Mouse (Mus musculus) heart, embryonic 13.5 days (tissue): ENCODE data around the gene Vapb. TPM values are rescaled to one million over a fixed set of nuclear protein-coding genes. Genes with fewer than 3 reads are reported as not detected.

ENCODE experiments used
- ATAC-seq: fragments of 200-750 bp; cut with Nextera tagmentation; 2 replicates; pipeline ENCODE4 v1.8.0; 2017; ENCODE audit warnings: moderate TSS enrichment; ENCODE audit not compliant: insufficient number of reproducible peaks, low FRiP score, low TSS enrichment; ENCODE audit errors: extremely low read depth
- H3K27ac ChIP-seq: fragments of 300-500 bp; sonication (generic); replicated peaks from 2 replicates; pipeline ENCODE4 v1.5.1; 2015; ENCODE audit warnings: moderate library complexity, mild to moderate bottlenecking, inconsistent platforms
- H3K27me3 ChIP-seq: fragments of 300-500 bp; sonication (generic); replicated peaks from 2 replicates; pipeline ENCODE4 v1.6.1; 2015; ENCODE audit warnings: mild to moderate bottlenecking, inconsistent platforms
- H3K36me3 ChIP-seq: fragments of 300-500 bp; sonication (generic); 2 replicates; pipeline ENCODE4 v1.6.1; 2015; ENCODE audit warnings: mild to moderate bottlenecking, inconsistent platforms
- H3K4me1 ChIP-seq: fragments of 300-500 bp; sonication (generic); 2 replicates; pipeline ENCODE4 v1.6.1; 2015; ENCODE audit warnings: inconsistent platforms
- H3K4me2 ChIP-seq: fragments of 300-500 bp; sonication (generic); 2 replicates; pipeline ENCODE4 v1.6.1; 2015; ENCODE audit warnings: inconsistent platforms, mild to moderate bottlenecking, moderate library complexity
- H3K4me3 ChIP-seq: fragments of 300-500 bp; sonication (generic); 2 replicates; pipeline ENCODE4 v1.5.1; 2015; ENCODE audit warnings: moderate library complexity, mild to moderate bottlenecking, inconsistent platforms
- H3K9ac ChIP-seq: fragments of 300-500 bp; sonication (generic); 2 replicates; pipeline ENCODE4 v1.6.1; 2015; ENCODE audit warnings: inconsistent platforms, mild to moderate bottlenecking, moderate library complexity
- H3K9me3 ChIP-seq: fragments of 300-500 bp; sonication (generic); 2 replicates; pipeline ENCODE4 v1.6.1; 2016; ENCODE audit warnings: inconsistent platforms
- WGBS: fragments of 180-500 bp; shearing (Covaris S2); methylation state at CpG from one replicate; pipeline ENCODE4 v1.1.7; 2015; ENCODE audit warnings: mixed read lengths; 5-methylcytosine and 5-hydroxymethylcytosine counted together
- polyA plus RNA-seq: library from polyadenylated mRNA; unstranded; fragments of >200 nt; fragmentation: Nextera tagmentation; extraction: Ambion mirVana; gene quantifications from 2 replicates; pipeline ENCODE4 v1.2.1, GENCODE M21; 2015

Vapb gene
- polyA plus RNA-seq, 1 experiment from 2014 or later = 8.2 TPM

DNA sequence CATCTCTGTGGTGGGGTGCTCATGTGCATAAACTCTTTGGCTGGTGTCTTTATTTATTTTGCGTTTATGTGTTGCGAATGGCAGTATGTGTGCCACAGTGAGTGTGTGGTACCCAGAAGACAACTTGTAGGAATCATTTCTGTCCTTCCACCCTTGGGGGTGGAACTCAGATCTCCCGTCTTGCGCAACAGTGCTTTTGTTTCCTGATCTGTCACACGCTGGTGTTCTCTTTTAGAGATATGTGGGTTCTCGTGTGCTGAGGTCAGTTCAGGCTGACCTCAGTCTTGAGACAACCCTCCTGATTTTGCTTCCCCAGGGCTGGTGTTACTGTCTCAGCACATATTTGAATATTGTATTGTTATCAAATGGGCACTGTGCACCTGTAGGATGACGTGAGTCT, 1.8 kb downstream of the Vapb start:
- 83% methylated on average over 7 of the region's 7 CpGs for WGBS
- no peak for ATAC-seq
- Histone ChIP-seq H3K9me3 (no peaks in the 10 kb centered on the region), H3K27me3 (no peaks in the 10 kb centered on the region), H3K4me3 (no peak overlapping the region), H3K4me1 (peaks cover 21% of the 10 kb centered on the region), H3K27ac (no peak overlapping the region), H3K4me2 (no peak overlapping the region), H3K36me3 (peaks cover 9% of the 10 kb centered on the region), H3K9ac (no peak overlapping the region)

DNA sequence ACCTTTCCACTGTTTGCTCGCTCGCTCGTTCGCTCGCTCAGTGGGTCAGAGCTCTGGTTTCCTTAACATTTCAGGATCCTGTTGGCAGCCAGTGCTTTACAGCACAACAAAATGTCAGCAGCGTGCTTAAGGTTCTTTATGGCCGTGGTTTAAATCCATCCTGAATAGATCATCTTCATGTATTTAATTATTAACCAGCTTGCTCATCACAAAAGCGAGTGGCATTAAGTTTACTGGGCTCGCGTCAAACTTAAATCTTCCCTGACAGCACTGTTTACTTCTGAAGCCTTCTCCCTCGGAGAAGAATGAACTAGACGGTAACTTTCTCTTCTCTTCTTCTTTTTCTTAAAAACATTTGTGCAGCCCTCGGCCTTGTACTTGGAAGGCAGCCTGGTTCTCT, 4.8 kb downstream of the Vapb start:
- 87% methylated on average over 13 of the region's 13 CpGs for WGBS
- H3K4me2 ChIP-seq = no peak overlapping the region
- H3K27ac ChIP-seq = no peak overlapping the region
- H3K27me3 ChIP-seq = no peaks in the 10 kb centered on the region
- H3K9ac ChIP-seq = no peak overlapping the region
- H3K4me3 ChIP-seq = no peak overlapping the region
- H3K4me1 ChIP-seq = peaks cover 26% of the 10 kb centered on the region
- ATAC-seq = no peak
- peaks cover 6% of the 10 kb centered on the region; the same call in 1 of the 2 replicates for H3K9me3 ChIP-seq
- peaks cover 15% of the 10 kb centered on the region for H3K36me3 ChIP-seq

DNA sequence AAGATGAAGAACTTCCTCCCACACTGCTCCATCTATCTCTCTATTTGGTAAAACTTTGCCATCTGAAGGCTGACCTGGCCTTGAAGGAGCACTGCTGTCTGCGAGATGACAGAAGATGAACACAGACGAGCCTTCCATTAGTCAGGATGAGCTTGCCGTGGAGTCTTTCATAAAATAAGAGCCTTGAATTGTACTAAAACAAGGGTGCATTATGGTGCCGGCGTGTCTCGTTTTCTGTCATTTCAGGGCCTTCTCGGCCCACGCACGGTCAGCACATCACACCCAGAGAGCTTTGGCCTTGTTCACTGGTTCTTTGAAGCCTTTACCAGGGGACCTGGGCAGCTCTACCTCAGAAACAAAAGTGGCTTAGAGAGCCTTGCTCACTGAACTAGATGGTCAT, 5.4 kb downstream of the Vapb start:
- peaks cover 26% of the 10 kb centered on the region for H3K4me1 ChIP-seq
- no peak for ATAC-seq
- H3K27me3 ChIP-seq = no peaks in the 10 kb centered on the region
- H3K9me3 ChIP-seq = peaks cover 6% of the 10 kb centered on the region; the same call in 1 of the 2 replicates
- H3K9ac ChIP-seq = no peak overlapping the region
- peaks cover 15% of the 10 kb centered on the region for H3K36me3 ChIP-seq
- WGBS = 88% methylated on average over 9 of the region's 9 CpGs
- no peak overlapping the region for H3K27ac ChIP-seq
- H3K4me3 ChIP-seq = no peak overlapping the region
- no peak overlapping the region for H3K4me2 ChIP-seq

DNA sequence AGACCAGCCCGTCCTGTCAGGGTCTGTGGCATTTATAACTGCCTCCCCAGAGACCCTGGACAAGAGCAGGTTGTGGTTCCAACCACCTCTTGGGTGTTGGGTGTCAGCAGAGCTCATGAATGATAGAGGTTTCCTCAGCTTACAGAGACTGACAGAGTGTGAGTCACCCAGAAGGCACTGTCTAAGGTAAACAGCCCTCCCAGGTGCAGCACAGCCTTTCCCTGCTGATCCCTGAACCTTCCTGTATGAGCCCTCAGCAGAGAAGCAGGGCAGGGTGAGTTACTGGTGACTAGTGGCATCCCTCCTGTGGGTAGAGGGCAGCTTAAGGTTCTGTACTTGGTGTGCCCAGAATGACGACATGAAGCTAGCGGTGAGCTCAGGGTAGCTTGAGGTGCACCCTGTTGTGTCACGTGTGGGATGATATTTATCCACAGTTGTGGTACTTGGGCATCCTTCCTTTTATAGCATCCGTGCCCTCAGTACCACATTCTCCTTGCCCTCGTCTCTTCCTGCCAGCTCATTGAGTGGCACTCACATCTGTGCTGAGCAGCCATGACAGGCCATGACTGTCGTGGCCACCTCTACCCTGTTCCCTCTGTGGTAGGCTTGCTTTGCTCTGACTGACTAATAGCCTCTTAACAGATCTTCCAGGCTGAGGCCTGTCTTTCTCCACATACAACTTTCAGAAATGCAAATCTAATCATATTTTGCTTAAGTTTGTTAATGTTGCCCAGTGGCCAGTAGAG, 6.9 kb downstream of the Vapb start:
- Histone ChIP-seq H3K36me3 (peaks cover 8% of the 10 kb centered on the region), H3K27me3 (no peaks in the 10 kb centered on the region)
- WGBS = 82% methylated on average over 7 of the region's 7 CpGs

DNA sequence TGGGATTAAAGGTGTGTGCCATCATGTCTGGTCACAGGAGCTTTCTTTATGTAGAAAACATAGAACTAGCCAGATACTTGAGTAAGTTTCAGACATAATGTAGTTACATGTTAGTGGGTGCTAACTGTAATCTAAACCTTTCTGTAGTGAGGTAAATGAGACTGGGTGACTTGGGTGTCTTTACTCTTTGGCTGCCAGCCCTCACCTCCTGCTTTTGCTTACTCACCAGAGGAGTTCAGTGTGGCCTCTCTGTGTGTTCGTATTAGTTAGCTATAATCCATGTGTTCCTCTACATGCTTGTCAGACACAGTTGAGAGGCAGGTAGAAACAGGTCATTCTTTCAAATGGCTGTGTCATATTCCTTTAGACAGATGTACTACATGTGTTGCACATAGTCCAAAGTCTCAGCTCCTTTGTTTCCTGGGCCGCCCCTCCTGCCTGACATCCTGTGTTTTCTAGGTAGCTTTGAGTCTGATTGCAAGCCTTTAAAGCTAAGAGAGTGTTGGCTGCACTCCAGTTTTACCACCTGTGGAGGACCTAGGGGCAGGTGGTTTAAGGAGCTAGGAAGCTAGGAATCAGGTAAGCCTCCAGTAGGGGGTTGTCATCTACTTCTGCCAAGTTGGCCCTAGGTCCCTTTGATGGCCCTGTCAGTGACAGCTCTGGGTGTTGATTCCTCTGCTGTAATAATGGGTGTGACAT, 11.8 kb downstream of the Vapb start:
- WGBS = 83% methylated on average over 2 of the region's 2 CpGs
- ATAC-seq = no peak
- H3K4me2 ChIP-seq = no peak overlapping the region

More for the DNA sequence above, 6.9 kb downstream of the Vapb start:
- H3K9ac ChIP-seq = no peak overlapping the region
- H3K27ac ChIP-seq = no peak overlapping the region
- H3K9me3 ChIP-seq = peaks cover 6% of the 10 kb centered on the region; the same call in 1 of the 2 replicates
- peaks cover 18% of the 10 kb centered on the region for H3K4me1 ChIP-seq
- H3K4me2 ChIP-seq = no peak overlapping the region
- ATAC-seq = no peak
- no peak overlapping the region for H3K4me3 ChIP-seq

DNA sequence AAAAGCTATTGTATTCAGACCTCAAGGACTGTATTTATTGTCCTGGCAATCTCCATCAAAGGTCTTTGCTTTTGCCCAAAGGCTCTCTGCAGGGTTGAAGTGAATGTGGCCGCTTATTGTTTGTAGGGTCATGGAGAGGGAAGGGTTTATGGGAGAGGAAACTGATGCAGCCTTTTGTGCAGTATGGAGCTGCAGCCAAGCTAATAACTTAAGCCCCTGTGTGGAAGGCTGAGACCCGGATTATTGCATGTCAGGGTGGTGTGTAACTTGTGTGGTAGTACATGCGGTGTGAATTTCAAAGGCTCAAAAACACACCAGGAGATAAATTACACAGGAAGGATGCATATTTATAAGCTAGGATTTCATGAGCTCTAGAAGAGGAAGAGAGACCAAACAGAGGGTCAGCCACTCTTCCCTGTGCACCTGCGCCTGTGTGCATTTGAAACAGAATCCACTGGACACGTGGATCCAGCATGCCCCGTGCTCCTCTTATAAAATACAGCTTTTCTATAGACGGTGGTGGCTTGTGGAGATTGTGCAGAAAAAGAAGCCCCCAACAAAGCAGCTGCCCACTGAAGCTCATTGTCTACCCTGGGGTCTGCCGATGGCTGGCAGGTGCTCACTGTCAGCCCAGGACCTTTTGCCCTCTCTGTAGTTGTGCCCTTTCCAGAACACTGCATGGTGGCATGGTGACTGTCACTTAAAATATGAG, 18.3 kb downstream of the Vapb start:
- Histone ChIP-seq H3K4me1 (peaks cover 28% of the 10 kb centered on the region), H3K4me3 (no peak overlapping the region), H3K9ac (no peak overlapping the region), H3K27me3 (no peaks in the 10 kb centered on the region), H3K27ac (no peak overlapping the region; the same call in 1 of the 2 replicates), H3K4me2 (no peak overlapping the region), H3K9me3 (no peaks in the 10 kb centered on the region), H3K36me3 (peaks cover 6% of the 10 kb centered on the region; the same call in 1 of the 2 replicates)
- no peak for ATAC-seq
- 80% methylated on average over 8 of the region's 8 CpGs for WGBS

More for the DNA sequence above, 11.8 kb downstream of the Vapb start:
- H3K9ac ChIP-seq = no peak overlapping the region
- H3K27ac ChIP-seq = no peak overlapping the region
- no peaks in the 10 kb centered on the region for H3K27me3 ChIP-seq
- no peak overlapping the region for H3K4me3 ChIP-seq
- H3K36me3 ChIP-seq = 0 out of 2 replicates have a peak, but pooled peaks cover 5% of the 10 kb centered on the region
- H3K9me3 ChIP-seq = peaks cover 6% of the 10 kb centered on the region; the same call in 1 of the 2 replicates
- peaks cover 14% of the 10 kb centered on the region for H3K4me1 ChIP-seq

DNA sequence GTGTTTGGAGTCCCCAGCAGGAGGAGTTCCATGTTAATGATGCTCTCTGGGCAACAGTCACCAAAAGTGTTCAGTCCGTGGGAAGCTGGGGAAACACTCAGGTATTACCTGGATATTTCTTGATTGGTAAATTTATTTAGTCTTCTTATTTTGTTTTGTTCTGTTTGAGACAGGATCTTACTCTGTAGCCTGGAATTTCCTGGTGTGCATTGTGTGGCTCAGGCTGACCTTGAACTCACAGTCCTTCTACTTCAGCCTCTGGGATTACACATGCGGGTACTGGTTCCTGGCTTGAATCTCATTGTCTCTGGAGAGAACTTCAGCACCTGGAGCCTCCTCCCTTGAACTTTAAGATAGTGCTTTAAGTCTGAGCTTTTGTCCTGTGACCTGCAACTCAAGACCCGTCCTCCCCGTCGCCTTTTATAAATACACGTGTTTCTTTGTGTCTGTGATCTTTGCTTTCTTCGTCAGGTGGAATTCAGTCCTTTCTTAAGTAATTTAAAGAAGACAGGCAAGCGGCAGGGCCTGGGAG, 20.4 kb downstream of the Vapb start:
- H3K9me3 ChIP-seq = no peaks in the 10 kb centered on the region
- no peak overlapping the region for H3K9ac ChIP-seq
- ATAC-seq = no peak
- no peak overlapping the region for H3K27ac ChIP-seq
- H3K4me3 ChIP-seq = no peak overlapping the region
- 81% methylated on average over 8 of the region's 8 CpGs for WGBS
- H3K4me2 ChIP-seq = no peak overlapping the region
- no peaks in the 10 kb centered on the region for H3K27me3 ChIP-seq
- peaks cover 14% of the 10 kb centered on the region for H3K36me3 ChIP-seq
- peaks cover 28% of the 10 kb centered on the region for H3K4me1 ChIP-seq

DNA sequence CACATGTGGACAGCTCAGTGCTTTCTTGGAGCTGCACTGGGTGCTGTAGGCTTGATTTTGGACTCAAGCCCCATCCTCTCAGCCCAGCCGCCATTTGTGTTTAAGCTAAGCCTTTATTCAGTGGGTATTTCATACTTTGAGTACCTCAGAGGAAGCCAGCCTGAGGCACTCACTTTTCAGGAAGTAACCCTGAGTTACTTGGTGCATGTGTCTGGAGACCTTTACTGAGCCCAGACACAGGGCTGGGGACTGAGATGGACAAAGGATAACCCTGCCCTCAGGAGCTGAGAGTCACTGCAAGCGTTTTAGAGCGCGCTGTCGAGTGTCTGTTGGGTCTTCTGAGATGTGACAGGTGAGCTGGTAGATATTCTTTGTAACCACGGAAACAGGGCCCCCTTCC, 23.3 kb downstream of the Vapb start:
- no peak overlapping the region for H3K4me3 ChIP-seq
- H3K4me1 ChIP-seq = peaks cover 34% of the 10 kb centered on the region
- no peak overlapping the region for H3K4me2 ChIP-seq
- 87% methylated on average over 6 of the region's 6 CpGs for WGBS
- no peak overlapping the region for H3K27ac ChIP-seq
- H3K36me3 ChIP-seq = peaks cover 29% of the 10 kb centered on the region
- H3K9me3 ChIP-seq = no peaks in the 10 kb centered on the region
- H3K27me3 ChIP-seq = no peaks in the 10 kb centered on the region
- no peak for ATAC-seq
- no peak overlapping the region for H3K9ac ChIP-seq

DNA sequence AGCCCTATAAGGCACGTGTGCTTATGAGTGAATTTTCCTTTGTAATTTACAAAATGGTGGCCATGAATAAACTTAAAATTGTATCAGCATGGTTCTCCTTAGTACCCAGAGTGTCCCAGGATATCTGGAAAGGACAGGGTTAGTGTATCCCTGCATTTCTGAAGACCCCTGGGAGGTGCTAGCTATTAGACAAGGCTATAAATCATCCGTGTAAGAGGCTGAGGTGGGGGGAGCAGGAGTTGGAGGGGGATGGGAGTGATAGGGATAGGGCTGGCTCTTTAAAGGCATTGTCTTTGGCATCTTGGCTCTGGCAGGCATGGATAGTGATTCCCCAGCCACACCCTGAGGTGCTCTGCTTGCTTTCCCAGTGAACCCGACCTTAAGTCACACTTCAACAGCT, 27.3 kb downstream of the Vapb start:
- no peak for ATAC-seq
- no peak overlapping the region for H3K27ac ChIP-seq
- H3K9me3 ChIP-seq = no peaks in the 10 kb centered on the region
- H3K36me3 ChIP-seq = peaks cover 33% of the 10 kb centered on the region
- H3K4me3 ChIP-seq = no peak overlapping the region
- H3K9ac ChIP-seq = no peak overlapping the region
- H3K27me3 ChIP-seq = no peaks in the 10 kb centered on the region
- peaks cover 40% of the 10 kb centered on the region for H3K4me1 ChIP-seq
- no peak overlapping the region for H3K4me2 ChIP-seq
- 53% methylated on average over 3 of the region's 3 CpGs for WGBS

DNA sequence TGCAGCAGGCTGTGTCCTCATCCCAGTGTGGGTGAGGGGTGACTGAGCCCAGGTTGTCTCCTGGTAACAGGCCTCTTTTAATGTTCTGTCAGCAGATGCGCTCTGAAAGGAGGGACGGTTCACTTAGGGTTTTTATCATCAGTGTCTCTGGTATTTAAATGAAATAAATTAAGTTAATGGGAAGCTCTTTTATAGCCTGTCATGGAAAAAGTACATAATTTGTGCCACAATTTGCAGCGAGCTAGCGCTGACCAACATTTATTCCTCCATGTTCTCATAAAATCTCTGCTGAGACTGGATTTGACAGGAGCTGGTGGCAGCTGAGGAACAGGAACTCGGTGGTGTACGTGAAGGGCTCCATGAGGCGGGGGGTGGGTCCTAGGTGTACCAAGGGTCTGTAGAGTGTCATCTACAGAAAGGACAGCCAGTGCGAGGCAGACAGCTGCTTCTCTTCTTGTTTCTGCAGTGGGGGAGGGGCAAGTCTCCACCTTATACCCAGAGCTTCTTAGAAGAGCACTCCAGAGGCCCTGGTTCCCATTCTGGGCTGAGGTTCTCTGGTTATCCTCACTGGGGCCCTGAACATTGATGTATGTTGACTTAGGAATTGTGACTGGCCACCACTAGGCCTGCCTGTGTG, 30.8 kb downstream of the Vapb start:
- H3K4me2 ChIP-seq = no peak overlapping the region
- H3K36me3 ChIP-seq = peaks cover 30% of the 10 kb centered on the region
- H3K27ac ChIP-seq = no peak overlapping the region
- WGBS = 56% methylated on average over 8 of the region's 8 CpGs
- no peak overlapping the region for H3K9ac ChIP-seq
- no peak for ATAC-seq
- peaks cover 51% of the 10 kb centered on the region for H3K4me1 ChIP-seq
- H3K9me3 ChIP-seq = no peaks in the 10 kb centered on the region
- no peaks in the 10 kb centered on the region for H3K27me3 ChIP-seq
- no peak overlapping the region for H3K4me3 ChIP-seq

DNA sequence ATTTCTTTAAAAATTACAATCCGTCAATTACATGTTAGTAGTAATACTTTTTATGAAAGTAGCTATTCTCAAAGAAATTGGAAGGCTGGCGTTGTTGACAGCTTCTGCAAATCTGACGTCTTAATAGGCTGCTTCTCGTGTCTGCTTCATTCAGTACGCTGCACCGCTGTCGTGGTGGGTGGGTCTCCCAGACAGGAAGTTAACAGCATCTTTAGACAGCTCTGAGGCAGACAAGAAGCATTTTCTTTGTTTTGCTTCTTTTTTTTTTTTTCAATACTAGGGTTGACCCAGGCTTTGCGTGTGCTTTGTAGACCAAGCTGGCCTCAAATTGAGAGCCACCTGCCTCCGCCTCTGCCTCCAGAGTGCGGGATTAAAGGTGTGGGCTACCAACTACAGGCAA, 31.9 kb downstream of the Vapb start:
- ATAC-seq = no peak
- H3K4me1 ChIP-seq = peaks cover 57% of the 10 kb centered on the region
- WGBS = 63% methylated on average over 10 of the region's 10 CpGs
- H3K4me2 ChIP-seq = no peak overlapping the region
- H3K36me3 ChIP-seq = peaks cover 21% of the 10 kb centered on the region
- no peaks in the 10 kb centered on the region for H3K27me3 ChIP-seq
- 0 out of 2 replicates have a peak overlapping the region, but pooled peaks have one; percentile 32 for H3K27ac ChIP-seq
- H3K9me3 ChIP-seq = no peaks in the 10 kb centered on the region
- H3K4me3 ChIP-seq = no peak overlapping the region
- H3K9ac ChIP-seq = no peak overlapping the region
